Mouse (Mus musculus): ENCODE results near the gene Frat2.

- no peak for TF ChIP-seq CTCF (IDR thresholded peaks at IDR 0.05; ENCODE audit: extremely low read depth, insufficient read length, insufficient replicate concordance, low read depth, low read length)
- TF ChIP-seq POLR2A (IDR thresholded peaks at IDR 0.05; ENCODE audit: low read depth, low read length): no peak
Measured at GRCm38 (mm10) chr19:41807497-41807896, 40.4 kb downstream of the Frat2 start.
